Comparison of ENCODE assay signal across 27 mouse cellular contexts in genomic region chr8:127222361-127222760, GRCm38 (mm10).
"Had no signal": no experiment of that assay in that cellular context is flagged by ENCODE, and none has a peak within 500 bp of the region (broad histone marks: within the 10 kb centered on the region; RNA-seq: fewer than 3 reads in every experiment).

No protein-coding gene starts in this region.

- H3K9ac ChIP-seq: heart, embryonic 12.5 days; hindbrain, embryonic 12.5 days; hindbrain, embryonic 15.5 days; kidney, embryonic 15.5 days; limb, embryonic 13.5 days; limb, embryonic 15.5 days; liver, embryonic 12.5 days; liver, embryonic 14.5 days had no signal

- H3K27me3 ChIP-seq: heart, embryonic 12.5 days; hindbrain, embryonic 12.5 days; hindbrain, embryonic 15.5 days; kidney, embryonic 15.5 days; limb, embryonic 13.5 days; limb, embryonic 15.5 days; liver, embryonic 12.5 days had no signal

- ATAC-seq: hindbrain, postnatal 0 days; intestine, embryonic 16.5 days; liver, embryonic 12.5 days had no signal

- DNase-seq: gastrocnemius, adult 2 months; gastrocnemius, postnatal 10 days; gastrocnemius, postnatal 25 days; heart, adult 18-20 months; heart, postnatal 14 days; heart, postnatal 4 days; kidney, adult 11 months; kidney, adult 2 months; kidney, adult 9 months; kidney, postnatal 14 days; kidney, postnatal 36 days; layer of hippocampus, adult 9-11 months; layer of hippocampus, postnatal 36 days; left cerebral cortex, postnatal 4 days had no signal

- H3K9me3 ChIP-seq: heart, embryonic 10.5 days; heart, embryonic 12.5 days; hindbrain, embryonic 10.5 days; hindbrain, embryonic 12.5 days; hindbrain, embryonic 15.5 days; kidney, embryonic 15.5 days; limb, embryonic 13.5 days; limb, embryonic 15.5 days; liver, embryonic 12.5 days had no signal

- H3K4me3 ChIP-seq: gastrocnemius, adult 2 months; heart, embryonic 10.5 days; heart, embryonic 12.5 days; hindbrain, embryonic 10.5 days; hindbrain, embryonic 12.5 days; hindbrain, embryonic 15.5 days; kidney, embryonic 15.5 days; limb, embryonic 13.5 days; limb, embryonic 15.5 days; liver, embryonic 12.5 days had no signal

- H3K36me3 ChIP-seq: heart, embryonic 10.5 days; heart, embryonic 12.5 days; hindbrain, embryonic 10.5 days; hindbrain, embryonic 12.5 days; hindbrain, embryonic 15.5 days; kidney, embryonic 15.5 days; limb, embryonic 13.5 days; limb, embryonic 15.5 days; liver, embryonic 12.5 days had no signal

- H3K4me2 ChIP-seq: heart, embryonic 12.5 days; hindbrain, embryonic 12.5 days; hindbrain, embryonic 15.5 days; kidney, embryonic 15.5 days; limb, embryonic 13.5 days; limb, embryonic 15.5 days; liver, embryonic 12.5 days had no signal

- H3K27ac ChIP-seq: gastrocnemius, adult 2 months; heart, embryonic 10.5 days; hindbrain, embryonic 10.5 days; hindbrain, embryonic 12.5 days; hindbrain, embryonic 15.5 days; hindbrain, postnatal 0 days; kidney, embryonic 15.5 days; kidney, postnatal 0 days; limb, embryonic 13.5 days; limb, embryonic 15.5 days; liver, embryonic 12.5 days; liver, embryonic 14.5 days had no signal

- H3K4me1 ChIP-seq: liver, embryonic 12.5 days had no signal
